In genomic region chr12:5119286-5119685, GRCm38 (mm10) we compare ENCODE assay signal across 8 mouse cellular contexts.
A peak's percentile ranks its signal among the peaks of the same experiment; 100 is the strongest.
DNase-seq lines count a peak whose midpoint lies in the region; ATAC-seq and TF ChIP-seq lines count a peak whose summit lies in the region.

No protein-coding gene starts in this region.

- no peaks in the 10 kb centered on the region for H3K36me3 ChIP-seq in kidney, embryonic 15.5 days
- H3K36me3 ChIP-seq in kidney, adult 2 months (ENCODE audit: control insufficient read depth, insufficient read depth, low read length) = no peaks in the 10 kb centered on the region
- no peaks in the 10 kb centered on the region for H3K36me3 ChIP-seq in embryonic facial prominence, embryonic 15.5 days
- H3K36me3 ChIP-seq in intestine, embryonic 15.5 days = no peaks in the 10 kb centered on the region
- no peaks in the 10 kb centered on the region for H3K36me3 ChIP-seq in midbrain, embryonic 15.5 days (replicated peaks)

- no peak overlapping the region for H3K9ac ChIP-seq in kidney, embryonic 15.5 days
- no peak overlapping the region for H3K9ac ChIP-seq in embryonic facial prominence, embryonic 15.5 days
- no peak overlapping the region for H3K9ac ChIP-seq in intestine, embryonic 15.5 days
- no peak overlapping the region for H3K9ac ChIP-seq in midbrain, embryonic 15.5 days

- H3K27ac ChIP-seq in kidney, embryonic 15.5 days = peak overlapping the region; percentile 42
- H3K27ac ChIP-seq in kidney, adult 2 months (ENCODE audit: insufficient read depth, low read depth, low read length) = no peak overlapping the region
- H3K27ac ChIP-seq in embryonic facial prominence, embryonic 15.5 days (replicated peaks) = no peak overlapping the region
- no peak overlapping the region for H3K27ac ChIP-seq in intestine, embryonic 15.5 days
- H3K27ac ChIP-seq in midbrain, embryonic 15.5 days = peak overlapping the region; percentile 53; the same call in 1 of the 2 replicates

- H3K27me3 ChIP-seq in kidney, embryonic 15.5 days = no peaks in the 10 kb centered on the region
- no peaks in the 10 kb centered on the region for H3K27me3 ChIP-seq in kidney, adult 2 months (replicated peaks; ENCODE audit: control insufficient read depth, insufficient read depth, low read length)
- H3K27me3 ChIP-seq in embryonic facial prominence, embryonic 15.5 days = no peaks in the 10 kb centered on the region
- H3K27me3 ChIP-seq in intestine, embryonic 15.5 days (replicated peaks) = no peaks in the 10 kb centered on the region
- H3K27me3 ChIP-seq in midbrain, embryonic 15.5 days (replicated peaks) = no peaks in the 10 kb centered on the region

- H3K4me2 ChIP-seq in kidney, embryonic 15.5 days = peak overlapping the region; percentile 59
- H3K4me2 ChIP-seq in embryonic facial prominence, embryonic 15.5 days (replicated peaks) = peak overlapping the region; percentile 39
- peak overlapping the region; percentile 50 for H3K4me2 ChIP-seq in intestine, embryonic 15.5 days (replicated peaks)
- H3K4me2 ChIP-seq in midbrain, embryonic 15.5 days = peak overlapping the region; percentile 43

- TF ChIP-seq CTCF in kidney, adult 2 months (conservative IDR thresholded peaks at IDR 0.05; ENCODE audit: insufficient read depth, insufficient read length, low read depth, low read length) = no peak

- no peak for ATAC-seq in kidney, embryonic 15.5 days (replicated peaks; ENCODE audit: low FRiP score)
- no peak for ATAC-seq in embryonic facial prominence, embryonic 15.5 days (ENCODE audit: insufficient number of reproducible peaks, low FRiP score, low TSS enrichment, low read depth)
- no peak; the same call in 1 of the 2 replicates for ATAC-seq in intestine, embryonic 15.5 days
- ATAC-seq in midbrain, embryonic 15.5 days (replicated peaks) = peak; percentile 7; the same call in 1 of the 2 replicates

- WGBS in kidney, embryonic 15.5 days = 38% methylated on average over 9 of the region's 9 CpGs
- WGBS in kidney, adult 2 months = 34% methylated on average over 9 of the region's 9 CpGs
- WGBS in embryonic facial prominence, embryonic 15.5 days = 45% methylated on average over 9 of the region's 9 CpGs
- 46% methylated on average over 9 of the region's 9 CpGs for WGBS in intestine, embryonic 15.5 days
- 41% methylated on average over 9 of the region's 9 CpGs for WGBS in midbrain, embryonic 15.5 days

- no peak for DNase-seq in kidney, adult 2 months
- no peak for DNase-seq in adrenal gland, adult 18-20 months (ENCODE audit: low spot score in 2 of 2)
- DNase-seq in adrenal gland, postnatal 14 days = no peak
- DNase-seq in layer of hippocampus, adult 8-10 months (ENCODE audit: low spot score in 2 of 2) = no peak

- no peak for TF ChIP-seq POLR2A in kidney, adult 2 months (IDR thresholded peaks at IDR 0.05; ENCODE audit: low read depth, low read length)

- no peaks in the 10 kb centered on the region for H3K9me3 ChIP-seq in kidney, embryonic 15.5 days (replicated peaks)
- H3K9me3 ChIP-seq in embryonic facial prominence, embryonic 15.5 days (replicated peaks) = no peaks in the 10 kb centered on the region
- H3K9me3 ChIP-seq in intestine, embryonic 15.5 days = no peaks in the 10 kb centered on the region
- no peaks in the 10 kb centered on the region for H3K9me3 ChIP-seq in midbrain, embryonic 15.5 days

- H3K4me1 ChIP-seq in kidney, embryonic 15.5 days = peaks cover 11% of the 10 kb centered on the region
- no peaks in the 10 kb centered on the region for H3K4me1 ChIP-seq in kidney, adult 2 months (ENCODE audit: control insufficient read depth, insufficient read depth, low read length)
- peaks cover 12% of the 10 kb centered on the region; the same call in 1 of the 2 replicates for H3K4me1 ChIP-seq in embryonic facial prominence, embryonic 15.5 days
- peaks cover 10% of the 10 kb centered on the region; the same call in 1 of the 2 replicates for H3K4me1 ChIP-seq in intestine, embryonic 15.5 days (replicated peaks)
- H3K4me1 ChIP-seq in midbrain, embryonic 15.5 days = peaks cover 22% of the 10 kb centered on the region

- H3K4me3 ChIP-seq in kidney, embryonic 15.5 days (replicated peaks) = peak overlapping the region; percentile 36
- H3K4me3 ChIP-seq in kidney, adult 2 months (ENCODE audit: insufficient read depth, low read depth, low read length) = no peak overlapping the region; the same call in 1 of the 2 replicates
- peak overlapping the region; percentile 25 for H3K4me3 ChIP-seq in embryonic facial prominence, embryonic 15.5 days (replicated peaks)
- H3K4me3 ChIP-seq in intestine, embryonic 15.5 days (replicated peaks) = no peak overlapping the region; the same call in 1 of the 2 replicates
- H3K4me3 ChIP-seq in midbrain, embryonic 15.5 days = peak overlapping the region; percentile 31

Comparison
In these comparisons a context has a peak if more than half of its experiments do, and no peak if none do; other contexts are left out.
1. H3K27ac ChIP-seq: peak in kidney, embryonic 15.5 days (single experiment) and midbrain, embryonic 15.5 days (single experiment); none in kidney, adult 2 months (single experiment), embryonic facial prominence, embryonic 15.5 days (single experiment) and intestine, embryonic 15.5 days (single experiment).
2. H3K4me3 ChIP-seq: peak in kidney, embryonic 15.5 days (single experiment), embryonic facial prominence, embryonic 15.5 days (single experiment) and midbrain, embryonic 15.5 days (single experiment); none in kidney, adult 2 months (single experiment) and intestine, embryonic 15.5 days (single experiment).
3. Peak in every context shown above with its lines, with median percentiles within 50 percentile points of each other: H3K4me2 ChIP-seq.